Mouse (Mus musculus) right cerebral cortex, adult 18-20 months (tissue): ENCODE measurements at regions not wholly inside any gene's neighbourhood (a gene's known extent, or its start where the extent isn't known, plus 50 kb on each side); places are given as distances from the start of the nearest gene placed in this dataset.

ENCODE experiments used
- DNase-seq: peaks from one replicate; pipeline ENCODE4 v3.0.0; 2022; ENCODE audit warnings: mixed read lengths

GRCm38 (mm10) chr12:26130811-26131210 is 284.2 kb downstream of the Rnf144a start:
- no peak for DNase-seq

GRCm38 (mm10) chr12:26130011-26130410 is 285.0 kb downstream of the Rnf144a start:
- no peak for DNase-seq

- no peak for DNase-seq
These were observed 285.5 kb downstream of the Rnf144a start for GRCm38 (mm10) chr12:26129511-26129910.

GRCm38 (mm10) chr12:26128851-26129250 is 286.2 kb downstream of the Rnf144a start:
- no peak for DNase-seq

GRCm38 (mm10) chr12:26126260-26126659 is 288.8 kb downstream of the Rnf144a start:
- DNase-seq: no peak

- no peak for DNase-seq
These were observed 290.8 kb downstream of the Rnf144a start for GRCm38 (mm10) chr12:26124211-26124610.

- DNase-seq: no peak
These were observed 299.6 kb downstream of the Rnf144a start for GRCm38 (mm10) chr12:26115339-26115912.

GRCm38 (mm10) chr12:26112166-26113019 is 302.7 kb downstream of the Rnf144a start:
- no peak for DNase-seq

- no peak for DNase-seq
These were observed 305.2 kb downstream of the Rnf144a start for GRCm38 (mm10) chr12:26109866-26110265.

GRCm38 (mm10) chr12:26104372-26104771 is 310.7 kb downstream of the Rnf144a start:
- no peak for DNase-seq

GRCm38 (mm10) chr12:26102384-26102783 is 312.7 kb downstream of the Rnf144a start:
- DNase-seq: peak; percentile 52

- no peak for DNase-seq
These were observed 314.9 kb downstream of the Rnf144a start for GRCm38 (mm10) chr12:26100140-26100539.

- DNase-seq: peak; percentile 74
These were observed 315.9 kb downstream of the Rnf144a start for GRCm38 (mm10) chr12:26099176-26099575.

- no peak for DNase-seq
These were observed 322.7 kb downstream of the Rnf144a start for GRCm38 (mm10) chr12:26092311-26092710.

- DNase-seq: peak; percentile 55
These were observed 323.2 kb downstream of the Rnf144a start for GRCm38 (mm10) chr12:26091865-26092264.

- peak; percentile 67 for DNase-seq
These were observed 326.7 kb downstream of the Rnf144a start for GRCm38 (mm10) chr12:26088389-26088788.

- DNase-seq: peak; percentile 40
These were observed 328.1 kb downstream of the Rnf144a start for GRCm38 (mm10) chr12:26086923-26087322.

GRCm38 (mm10) chr12:26086414-26086813 is 328.6 kb downstream of the Rnf144a start:
- no peak for DNase-seq

- peak; percentile 31 for DNase-seq
These were observed 335.9 kb downstream of the Rnf144a start for GRCm38 (mm10) chr12:26079061-26079625.

- DNase-seq: no peak
These were observed 339.3 kb downstream of the Rnf144a start for GRCm38 (mm10) chr12:26075638-26076254.

- DNase-seq: peak; percentile 28
These were observed 342.9 kb downstream of the Rnf144a start for GRCm38 (mm10) chr12:26072180-26072579.

GRCm38 (mm10) chr12:26071610-26072009 is 343.4 kb downstream of the Rnf144a start:
- peak; percentile 61 for DNase-seq

- no peak for DNase-seq
These were observed 346.4 kb downstream of the Rnf144a start for GRCm38 (mm10) chr12:26068685-26069008.
